Mouse (Mus musculus) natural killer cell, adult 2 months (primary cell): ENCODE measurements at regions not wholly inside any gene's neighbourhood (a gene's known extent, or its start where the extent isn't known, plus 50 kb on each side); places are given as distances from the start of the nearest gene placed in this dataset.
"Not testable (repeated sequence)": the region's sequence is repeated elsewhere in the genome, so short reads cannot be mapped to it uniquely, and the experiment has no call there.

Source experiments
- DNase-seq, 2 experiments: peaks; one replicate each; pipeline ENCODE4 v3.0.0; 2022; ENCODE audit warnings: low spot score in 2 of 2

GRCm38 (mm10) chr13:102025138-102025537, 257.1 kb upstream of the Pik3r1 start:
- DNase-seq: no peak

DNA sequence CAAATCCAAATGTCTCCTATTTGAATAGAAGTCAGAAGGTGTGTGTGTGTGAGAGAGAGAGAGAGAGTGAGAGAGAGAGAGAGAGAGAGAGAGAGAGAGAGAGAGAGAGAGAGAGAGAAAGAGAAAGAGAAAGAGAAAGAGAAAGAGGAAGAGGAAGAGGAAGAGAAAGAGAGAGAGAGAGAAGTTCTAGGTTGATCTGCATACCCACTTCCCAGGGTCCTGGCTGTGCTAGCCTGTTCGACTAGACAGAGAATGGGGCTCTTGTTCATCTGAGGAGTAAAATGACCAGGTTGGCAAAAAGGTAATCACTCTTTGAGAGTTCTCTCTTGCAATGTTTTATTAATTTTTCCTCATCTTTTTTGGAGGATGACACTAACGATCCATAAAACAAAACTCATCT, 257.5 kb upstream of the Pik3r1 start:
- not testable (repeated sequence) for DNase-seq

GRCm38 (mm10) chr13:102031416-102031815, 263.4 kb upstream of the Pik3r1 start:
- DNase-seq: no peak

DNA sequence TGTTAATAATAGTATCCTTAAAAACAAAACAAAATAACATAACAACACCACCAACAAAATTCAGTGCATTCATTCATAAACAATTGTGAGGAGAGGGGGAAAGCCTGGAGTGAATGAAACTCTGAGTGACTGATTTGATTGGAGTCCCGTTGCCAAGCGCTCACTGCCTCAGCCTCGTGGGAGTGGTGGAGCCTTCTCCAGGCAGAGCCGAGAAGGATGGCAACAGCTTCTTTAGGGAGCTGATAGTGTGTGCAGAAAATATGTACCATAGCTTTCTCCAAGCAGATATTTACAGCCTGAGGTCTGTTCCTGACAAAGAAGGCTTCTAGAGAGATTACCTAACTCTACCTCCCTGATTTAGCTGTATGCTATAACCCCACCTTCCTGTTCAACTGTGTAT, 266.5 kb upstream of the Pik3r1 start:
- DNase-seq: no peak

DNA sequence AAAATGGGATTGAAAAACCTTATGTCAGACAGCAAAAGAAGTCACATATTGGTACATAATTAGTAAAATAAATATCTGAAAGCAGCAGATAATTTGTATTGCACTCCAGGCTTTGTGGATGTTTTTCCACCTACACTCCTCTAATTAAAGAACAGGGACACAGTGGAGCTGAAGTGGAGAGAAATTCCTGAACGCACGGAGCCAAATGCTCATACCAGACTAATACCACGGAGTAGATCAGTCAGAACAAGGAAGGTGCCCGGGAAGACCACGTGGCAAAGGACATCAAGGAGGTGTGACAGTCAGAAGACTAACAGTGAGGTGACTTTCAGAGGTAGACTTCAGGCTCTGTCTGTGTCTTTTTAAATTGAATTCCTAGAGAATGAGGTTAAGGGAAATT, 268.0 kb upstream of the Pik3r1 start:
- DNase-seq: no peak

GRCm38 (mm10) chr13:102036819-102037624, 269.0 kb upstream of the Pik3r1 start:
- DNase-seq: peak; percentile 8 to 42

DNA sequence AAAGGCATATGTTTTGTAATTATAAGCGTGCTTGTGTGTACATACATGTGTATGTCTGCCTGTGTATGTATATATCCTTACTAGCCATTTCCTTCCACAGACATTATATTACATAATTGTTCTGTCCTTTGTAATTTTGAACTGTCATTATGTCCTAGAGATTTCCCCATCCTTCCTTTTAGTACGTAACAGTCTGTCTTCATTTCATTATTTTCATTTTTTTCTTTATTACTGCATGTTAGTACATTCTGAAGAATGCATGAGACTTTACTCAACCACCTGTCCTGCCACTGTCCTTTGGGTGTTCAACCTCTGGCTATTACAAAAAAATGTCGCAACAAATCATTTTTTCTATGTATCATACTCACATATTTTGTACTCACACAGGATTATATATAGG, 292.2 kb upstream of the Pik3r1 start:
- no peak for DNase-seq

- DNase-seq: no peak
These were observed 296.7 kb upstream of the Pik3r1 start for GRCm38 (mm10) chr13:102064590-102065273.

GRCm38 (mm10) chr13:102065274-102065640, 297.2 kb upstream of the Pik3r1 start:
- DNase-seq: no peak

GRCm38 (mm10) chr13:102065796-102066195, 297.8 kb upstream of the Pik3r1 start:
- no peak for DNase-seq

DNA sequence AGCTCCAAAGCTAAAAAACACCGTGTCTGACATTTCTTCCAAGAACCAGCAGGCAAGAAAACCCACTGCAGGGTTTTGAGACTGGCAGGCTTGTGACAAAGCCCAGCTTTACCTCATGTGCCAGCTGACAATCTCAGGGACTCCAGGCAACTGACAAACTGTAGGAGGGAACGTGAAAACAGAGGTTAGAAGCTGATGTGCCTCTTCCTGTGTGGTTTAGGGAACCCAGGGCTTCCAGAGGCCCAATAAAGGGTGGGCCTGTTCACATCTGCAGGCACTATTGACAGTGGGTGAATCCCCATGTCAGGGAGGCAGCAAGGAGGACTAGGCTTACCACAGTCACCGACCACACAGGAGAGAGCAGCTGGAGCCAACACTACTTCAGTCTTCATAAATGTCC, 302.7 kb upstream of the Pik3r1 start:
- DNase-seq: no peak

GRCm38 (mm10) chr13:102072366-102072765, 304.3 kb upstream of the Pik3r1 start:
- no peak for DNase-seq

DNA sequence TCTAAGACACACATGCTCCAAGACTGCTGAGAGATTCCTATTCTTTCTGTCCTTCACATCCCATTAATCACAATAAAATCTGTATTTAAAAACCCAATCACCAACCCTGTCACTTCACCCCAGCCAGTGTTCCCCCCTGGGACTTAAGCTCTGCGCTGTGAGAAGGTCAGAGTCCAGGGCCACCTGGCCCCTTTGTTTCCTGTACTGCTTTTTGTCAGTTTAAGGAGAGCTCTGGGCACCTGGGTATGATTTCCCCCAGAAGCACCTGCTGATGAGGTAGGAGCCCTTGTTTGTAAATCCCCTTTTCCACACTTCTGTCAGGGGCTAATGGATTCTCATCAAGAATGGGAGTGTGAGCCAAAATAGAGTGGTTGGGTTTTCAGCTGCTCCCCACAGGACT, 319.7 kb upstream of the Pik3r1 start:
- DNase-seq: no peak

DNA sequence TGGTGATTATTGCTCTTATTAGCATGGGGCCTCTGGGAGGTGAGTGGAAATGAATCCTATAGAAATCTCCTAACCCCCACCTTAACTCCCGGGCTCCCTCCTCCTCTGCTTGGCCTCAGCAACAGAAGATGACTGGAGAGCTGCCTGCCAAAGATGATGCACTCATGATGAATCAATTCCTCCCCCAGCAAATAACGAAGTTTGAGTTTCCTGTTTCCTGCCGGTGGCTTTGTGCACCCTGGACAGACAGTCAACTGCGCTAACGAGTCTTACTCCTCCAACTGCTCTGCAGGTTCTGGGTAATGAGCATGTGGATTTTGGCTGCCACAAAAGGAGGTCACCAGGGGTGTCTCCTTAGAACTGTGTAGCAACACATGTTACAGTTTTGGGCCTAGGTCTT, 321.5 kb upstream of the Pik3r1 start:
- peak; percentile 31 to 54 for DNase-seq

DNA sequence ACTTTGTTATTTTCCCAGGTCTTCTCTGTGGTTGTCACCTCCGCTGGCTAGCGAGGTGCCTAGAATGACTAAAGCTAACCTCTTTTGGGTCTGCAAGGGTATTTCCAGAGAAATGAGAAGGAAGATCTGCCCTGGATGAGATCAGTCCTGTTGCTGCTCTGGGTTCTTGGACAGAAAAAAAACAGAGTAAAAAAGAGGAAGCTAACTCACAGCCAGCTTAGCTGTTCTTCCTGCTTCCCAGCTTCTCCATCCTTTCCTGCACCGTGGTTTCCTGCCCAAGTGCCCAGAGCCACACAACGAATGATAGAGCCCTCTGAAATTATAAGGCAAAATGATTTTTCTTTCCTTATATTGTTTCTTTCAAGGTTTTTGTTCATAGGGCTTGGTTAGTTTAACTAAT, 326.2 kb upstream of the Pik3r1 start:
- no peak for DNase-seq

DNA sequence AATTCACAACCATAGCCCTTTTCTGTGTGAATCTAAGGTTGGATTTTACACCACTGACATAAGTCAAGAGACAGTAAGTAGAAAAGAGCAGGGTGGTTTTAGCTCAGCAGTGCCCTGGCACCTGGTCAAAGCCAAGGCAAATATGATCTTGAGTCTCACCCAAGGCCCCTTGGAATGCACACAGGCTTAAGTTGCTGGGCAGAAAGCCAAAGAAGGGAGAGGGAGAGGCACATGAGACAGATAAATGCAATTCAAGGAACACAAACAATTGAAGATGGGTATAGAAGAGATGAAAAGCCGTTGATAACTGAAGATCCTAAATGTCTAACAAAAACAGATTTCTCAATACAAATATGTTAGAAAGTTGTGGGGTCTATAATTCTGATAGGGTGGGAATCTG, 335.1 kb upstream of the Pik3r1 start:
- DNase-seq: no peak

GRCm38 (mm10) chr13:102106188-102106587, 338.2 kb upstream of the Pik3r1 start:
- peak; percentile 43 to 65 for DNase-seq

- no peak for DNase-seq
These were observed 340.2 kb upstream of the Pik3r1 start for GRCm38 (mm10) chr13:102108204-102108603.

GRCm38 (mm10) chr13:102108916-102109315, 340.9 kb upstream of the Pik3r1 start:
- no peak for DNase-seq

- DNase-seq: no peak
These were observed 345.9 kb upstream of the Pik3r1 start for GRCm38 (mm10) chr13:102113941-102114340.

- DNase-seq: peak; percentile 65 to 81
These were observed 354.3 kb upstream of the Pik3r1 start for GRCm38 (mm10) chr13:102122341-102122740.

DNA sequence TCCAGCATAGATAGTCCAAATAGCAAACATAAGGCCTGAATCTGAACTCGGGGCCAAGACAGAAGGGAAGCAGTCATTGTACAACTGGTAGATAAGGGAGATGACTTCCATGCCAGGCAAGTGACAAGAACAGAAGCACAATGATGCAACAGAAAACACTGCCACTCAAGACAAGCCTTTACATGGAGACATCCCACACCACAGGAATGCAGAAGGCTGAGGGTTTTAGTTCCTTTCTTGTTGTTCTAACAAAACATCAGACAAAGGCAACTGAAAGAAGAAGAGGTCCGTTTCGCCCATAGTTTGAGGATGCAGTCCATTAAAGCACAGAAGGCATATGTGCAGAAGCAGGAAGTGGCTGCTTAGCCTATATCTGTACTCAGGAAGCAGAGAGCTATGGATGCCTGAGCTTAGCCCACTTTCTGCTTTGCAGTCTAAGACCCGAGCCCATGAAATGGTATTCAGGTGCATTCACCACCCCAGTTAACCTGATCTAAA, 360.0 kb upstream of the Pik3r1 start:
- no peak for DNase-seq

GRCm38 (mm10) chr13:102131459-102131858, 363.4 kb upstream of the Pik3r1 start:
- no peak for DNase-seq
